Mouse (Mus musculus): ENCODE measurements around the gene Tial1. TPM values are rescaled to one million over a fixed set of nuclear protein-coding genes. Genes with fewer than 3 reads are reported as not detected.

Gene Tial1
- total RNA-seq, 2 experiments from 2014 or later: 108 to 128 TPM

DNA sequence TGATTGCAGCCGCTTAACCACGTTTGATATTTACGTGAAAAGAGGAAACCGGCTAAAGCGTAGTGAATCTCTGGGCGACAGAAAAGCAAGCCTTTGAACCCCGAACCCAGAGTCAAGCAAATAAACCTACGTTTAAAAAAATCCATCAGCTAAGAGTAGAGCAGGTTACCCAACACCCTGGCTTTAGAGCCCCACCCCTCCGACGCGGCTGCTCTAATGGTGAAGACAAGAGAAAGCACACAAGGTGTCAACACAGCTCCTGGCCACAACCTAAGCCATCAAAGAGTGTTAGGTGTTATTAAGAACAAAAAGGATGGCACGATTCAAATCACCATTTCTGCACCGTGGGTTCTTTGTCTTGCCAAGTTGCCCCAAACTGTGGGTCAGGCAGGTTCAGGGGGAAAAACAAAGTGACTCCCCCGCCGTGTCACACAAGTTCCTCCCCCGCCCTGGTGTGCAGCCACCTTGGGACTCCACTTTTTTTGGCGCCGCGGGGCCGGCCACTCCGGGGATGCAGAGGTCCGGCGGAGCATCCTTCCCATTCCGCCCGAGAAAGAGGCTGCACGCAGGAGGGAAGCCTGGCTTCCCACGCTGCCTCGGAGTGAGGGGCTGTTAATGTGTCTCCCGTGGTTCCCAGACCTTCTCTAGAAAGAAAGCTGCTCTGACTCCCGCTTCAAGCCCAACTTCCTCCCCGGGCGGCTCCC, 44.1 kb downstream of the Tial1 start:
- DNase-seq (ENCODE audit: low spot score in 2 of 2): peak in 1 of 2 experiments; percentile 21

DNA sequence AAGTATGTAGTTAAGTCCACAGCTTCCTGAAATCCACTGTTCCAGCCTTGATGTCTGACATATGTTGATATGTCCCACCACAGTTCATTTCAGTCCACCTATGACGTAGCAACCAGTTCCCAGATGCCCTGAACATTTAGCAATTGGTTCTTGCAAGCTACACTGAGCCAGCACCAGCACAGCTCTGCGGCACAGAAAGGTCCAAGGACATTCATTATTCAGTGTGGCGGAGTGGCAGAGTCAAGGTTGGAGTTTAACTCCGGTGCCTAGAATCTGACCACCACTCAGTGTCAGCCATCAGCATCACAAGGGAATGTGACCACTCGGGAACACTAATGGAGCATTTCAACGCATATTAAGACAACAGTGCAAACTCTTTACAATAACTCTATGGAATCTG, 44.9 kb downstream of the Tial1 start:
- DNase-seq (ENCODE audit: low spot score in 2 of 2): no peak

DNA sequence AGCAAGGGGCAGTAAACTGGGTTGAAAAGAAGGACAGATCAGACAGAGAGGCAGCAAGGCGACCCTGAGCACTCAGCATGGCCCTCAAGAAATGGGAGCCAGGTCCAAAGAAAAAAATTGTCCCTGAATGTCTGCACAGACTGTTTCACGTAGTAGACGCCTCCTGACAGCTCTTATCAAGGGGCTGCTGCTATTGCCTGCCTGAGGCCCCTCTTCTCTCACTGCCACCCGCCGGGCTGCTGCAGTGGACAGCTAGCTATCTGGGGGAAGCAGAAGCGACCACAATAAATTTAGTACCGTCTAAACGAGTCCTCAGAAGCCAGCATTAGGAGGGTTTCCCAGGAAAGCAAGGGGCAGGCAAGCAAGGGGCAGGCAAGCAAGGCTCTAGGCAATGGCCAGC, 47.1 kb downstream of the Tial1 start:
- DNase-seq (ENCODE audit: low spot score in 2 of 2): no peak

DNA sequence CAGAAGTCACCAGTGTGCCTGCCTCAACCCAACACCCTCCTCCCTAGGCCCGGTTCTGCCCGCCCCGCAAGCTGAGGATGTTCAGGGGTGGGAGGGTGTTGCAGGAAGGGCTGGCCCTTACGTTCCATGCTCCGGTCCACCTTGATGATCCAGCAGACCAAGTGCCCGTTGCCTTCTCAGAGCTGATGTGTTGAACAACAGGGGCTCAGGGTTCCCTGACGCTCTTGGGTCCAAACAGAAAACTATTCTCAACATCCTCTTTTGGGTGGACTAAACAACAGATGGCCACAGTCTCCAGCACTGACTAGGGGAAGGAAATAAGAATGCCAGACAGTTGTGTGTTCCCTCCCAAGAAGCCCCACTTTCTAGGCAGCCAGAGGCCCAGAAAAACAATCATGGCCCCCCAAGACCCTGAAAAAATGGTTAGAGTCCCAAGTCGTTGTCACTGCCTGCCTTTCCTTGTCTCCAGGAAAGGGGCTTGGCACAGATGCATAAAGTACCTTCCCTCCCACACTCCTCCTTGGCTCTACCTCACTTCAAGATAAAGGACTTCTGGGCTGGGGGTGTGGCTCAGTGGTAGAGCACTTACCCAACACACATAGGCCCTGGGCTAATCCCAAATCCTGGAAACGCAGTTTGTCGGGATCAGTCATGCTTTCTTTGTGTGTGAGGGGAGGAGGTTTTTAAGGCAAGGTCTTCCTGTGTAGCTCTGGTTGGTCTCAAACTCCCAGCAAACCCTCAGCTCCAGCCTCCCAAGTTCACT, 49.3 kb downstream of the Tial1 start:
- peak in 1 of 2 experiments; percentile 19 for DNase-seq (ENCODE audit: low spot score in 2 of 2)

DNA sequence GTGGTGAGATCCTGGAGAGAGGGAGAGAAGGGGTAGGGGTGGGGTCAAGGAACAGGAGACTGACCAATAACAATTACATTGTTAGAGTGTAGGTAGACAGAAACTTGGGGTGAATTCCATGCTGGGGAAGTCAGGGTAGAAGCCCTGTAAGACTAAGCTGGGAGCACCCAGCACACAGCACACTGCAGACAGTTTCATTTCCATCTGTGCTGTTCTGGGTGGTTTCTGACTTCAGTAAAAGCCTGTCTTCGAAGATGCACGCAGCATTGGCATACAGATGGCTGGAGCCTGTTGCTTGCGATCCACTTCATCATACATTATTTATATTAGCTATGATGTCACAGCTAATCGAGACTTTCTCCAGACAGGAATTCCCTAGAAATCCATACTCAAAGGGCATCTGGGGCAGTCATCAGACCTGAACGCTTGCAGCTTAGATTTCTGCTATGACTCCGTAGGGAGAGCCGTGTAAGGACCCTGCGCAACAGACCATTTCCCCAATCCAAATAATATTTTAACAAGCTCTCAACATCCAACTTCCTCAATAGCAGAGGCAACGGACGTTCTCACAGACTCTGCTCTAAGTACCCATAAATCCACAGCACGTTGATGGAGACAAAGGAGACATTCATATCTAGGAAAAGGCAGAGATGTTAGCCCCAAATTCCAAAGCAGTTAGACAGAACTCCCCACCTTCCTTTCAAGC, 50.7 kb downstream of the Tial1 start:
- no peak for DNase-seq (ENCODE audit: low spot score in 2 of 2)

DNA sequence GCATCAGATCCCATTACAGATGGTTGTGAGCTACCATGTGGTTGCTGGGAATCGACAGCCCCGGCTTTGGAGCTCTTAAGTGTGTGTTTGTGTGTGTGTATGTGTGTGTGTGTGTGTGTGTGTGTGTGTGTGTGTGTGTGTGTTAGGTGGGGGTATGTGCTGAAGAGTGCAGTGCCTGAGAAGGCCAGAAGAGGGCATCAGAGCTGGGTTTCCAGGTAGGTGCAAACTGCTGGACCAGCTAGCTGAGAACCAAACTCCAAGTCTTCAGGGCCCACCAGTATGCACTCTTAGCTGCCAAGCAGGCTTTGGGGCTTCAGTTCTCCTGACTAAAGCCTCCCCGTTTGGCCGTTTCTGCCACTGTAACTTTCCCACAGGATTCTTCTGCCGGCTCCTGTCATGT, 53.3 kb downstream of the Tial1 start:
- DNase-seq (ENCODE audit: low spot score in 2 of 2): no peak

DNA sequence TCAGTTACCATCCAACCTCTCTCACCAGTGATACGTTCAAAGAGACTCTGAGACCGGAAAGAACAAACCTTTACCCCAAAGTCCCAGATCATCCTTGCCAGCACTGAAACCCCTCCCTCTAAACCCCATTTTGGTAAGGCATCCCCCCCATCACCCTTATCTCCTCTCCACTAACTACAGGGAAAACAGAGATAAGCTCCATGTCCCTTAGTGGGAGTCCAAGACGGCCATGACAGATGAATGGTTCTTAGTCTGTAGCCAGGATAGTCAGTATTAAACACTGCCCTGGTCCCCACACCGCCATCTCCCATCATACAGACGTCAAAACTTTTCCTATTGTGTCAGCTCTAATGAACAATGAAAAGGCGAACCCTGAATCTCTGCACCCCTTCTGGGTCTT, 57.5 kb downstream of the Tial1 start:
- no peak for DNase-seq (ENCODE audit: low spot score in 2 of 2)

DNA sequence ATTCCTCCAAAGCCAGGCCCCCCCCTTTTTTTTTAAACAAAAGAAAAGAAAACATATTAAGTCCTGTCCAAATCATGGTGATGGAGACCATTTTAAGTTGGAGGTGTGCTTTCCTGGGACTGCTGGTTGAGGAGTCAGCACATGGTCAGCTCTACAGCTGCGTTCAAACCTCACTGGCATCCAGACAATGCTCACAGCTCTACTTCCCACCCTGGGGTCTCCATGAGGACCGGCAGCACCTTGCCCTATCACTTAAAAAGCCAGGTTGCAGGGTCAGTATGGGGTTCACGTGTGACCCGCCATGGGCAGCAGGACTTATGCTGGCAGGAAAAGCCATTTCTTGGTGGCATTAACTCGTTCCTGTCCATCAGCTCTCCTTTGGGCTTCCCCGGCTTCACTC, 57.9 kb downstream of the Tial1 start:
- DNase-seq (ENCODE audit: low spot score in 2 of 2): no peak

DNA sequence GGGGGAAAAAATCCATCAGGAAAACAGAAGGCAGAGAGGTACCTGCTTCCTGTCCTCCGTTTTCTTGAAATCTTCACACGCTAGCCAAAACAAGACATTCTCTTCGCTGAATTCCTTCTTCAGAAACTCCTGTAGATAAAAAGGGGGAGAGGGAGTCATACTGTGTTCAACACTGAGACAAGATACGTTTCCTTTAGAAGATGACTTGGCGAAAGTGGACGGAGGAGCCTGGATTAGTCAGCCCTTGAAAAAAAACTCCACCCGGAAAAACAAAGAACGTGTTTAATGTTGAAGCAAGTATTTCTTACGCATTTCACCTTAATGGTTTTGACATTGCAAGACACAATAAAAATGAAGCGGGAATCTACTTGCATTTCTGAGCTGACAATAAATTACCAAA, 58.4 kb downstream of the Tial1 start:
- no peak for DNase-seq (ENCODE audit: low spot score in 2 of 2)

DNA sequence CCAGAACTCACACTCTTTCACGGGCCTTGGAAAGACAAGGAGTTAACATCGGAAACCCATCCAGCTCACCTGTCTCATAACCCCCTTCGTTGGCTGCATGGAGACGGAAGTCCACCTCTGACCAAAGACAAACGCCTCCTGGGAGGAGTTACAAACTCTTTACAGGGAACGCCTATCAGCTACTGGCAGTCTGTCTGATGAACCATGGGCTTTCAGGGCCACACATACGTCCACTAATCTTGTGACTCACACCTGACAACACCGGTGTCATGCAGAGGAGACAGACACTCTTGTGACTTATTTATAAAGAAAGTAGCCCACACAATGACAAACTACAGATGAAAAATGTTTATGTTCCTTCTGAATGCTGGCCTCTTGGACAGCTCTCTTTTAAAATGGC, 58.9 kb downstream of the Tial1 start:
- DNase-seq (ENCODE audit: low spot score in 2 of 2): no peak

DNA sequence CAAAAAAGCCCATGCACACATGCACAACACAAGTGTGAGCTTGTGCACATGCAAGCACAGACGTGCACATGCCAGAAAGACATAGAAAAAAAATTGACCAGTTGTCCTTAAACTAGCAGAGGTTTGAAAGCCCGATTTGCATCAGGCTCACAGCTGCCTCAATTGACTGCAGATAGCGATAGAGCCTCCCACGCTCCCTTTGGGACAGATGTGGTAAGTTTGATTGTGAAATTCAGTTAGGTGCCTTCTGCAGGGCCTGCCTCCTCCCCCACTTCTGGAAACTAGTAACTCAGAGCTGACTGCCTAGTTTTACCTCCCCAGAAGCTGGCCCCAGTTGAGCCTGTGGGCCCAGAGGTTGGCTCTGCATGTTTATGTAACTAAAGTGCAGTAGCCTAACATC, 62.9 kb downstream of the Tial1 start:
- DNase-seq (ENCODE audit: low spot score in 2 of 2): no peak

DNA sequence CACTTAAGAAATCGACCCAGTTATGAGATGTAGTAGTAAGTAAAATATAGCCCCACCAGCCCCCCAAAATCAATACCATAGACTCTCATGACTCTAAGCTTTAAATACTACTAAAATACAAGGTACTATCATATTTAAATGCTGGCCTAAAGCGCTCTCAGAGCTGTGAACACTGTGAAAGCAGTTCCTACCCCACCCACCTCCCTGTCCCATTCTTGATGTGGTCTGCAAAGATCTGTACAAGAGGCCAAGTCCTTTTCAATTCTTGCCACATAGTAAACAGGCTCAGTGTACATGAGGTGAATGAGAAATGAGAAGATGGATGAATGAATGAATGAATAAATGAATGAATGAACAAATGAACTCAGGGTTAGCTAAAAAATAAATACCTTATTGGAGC, 64.5 kb downstream of the Tial1 start:
- DNase-seq (ENCODE audit: low spot score in 2 of 2): no peak

DNA sequence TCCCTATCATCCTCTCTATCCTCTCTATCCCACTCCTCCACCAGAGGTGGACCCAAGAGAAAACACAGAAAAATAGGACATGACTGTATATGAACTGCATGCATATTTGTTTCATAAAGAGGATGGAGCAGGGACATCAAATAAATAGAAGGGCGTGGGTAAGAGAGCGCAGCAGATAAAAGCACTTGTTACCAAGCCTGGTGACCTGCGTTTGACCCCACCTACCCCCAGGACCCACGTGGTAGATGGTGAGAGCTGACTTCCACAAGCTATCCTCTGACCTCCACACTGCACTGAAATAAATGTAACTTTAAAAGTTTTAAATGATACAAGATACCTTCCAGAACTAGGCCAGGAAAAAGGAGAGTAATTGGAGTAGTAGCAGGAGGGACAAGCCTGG, 67.8 kb downstream of the Tial1 start:
- no peak for DNase-seq (ENCODE audit: low spot score in 2 of 2)

DNA sequence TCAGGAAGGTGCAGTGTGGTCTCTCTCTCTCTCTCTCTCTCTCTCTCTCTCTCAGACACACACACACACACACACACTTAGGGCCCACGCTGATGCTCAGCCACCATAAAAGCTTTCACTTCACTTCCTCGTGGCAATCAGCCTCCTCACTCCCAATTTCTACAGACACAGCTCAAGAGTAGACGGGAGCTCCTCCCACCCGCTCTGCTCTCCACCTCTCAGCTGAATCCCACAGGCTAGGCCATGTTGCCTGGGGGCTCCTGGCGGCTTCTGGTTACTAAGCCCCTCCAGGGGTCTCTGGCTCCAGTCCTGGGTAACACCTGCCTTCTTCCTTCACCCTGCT, 68.6 kb downstream of the Tial1 start:
- no peak for DNase-seq (ENCODE audit: low spot score in 2 of 2)

DNA sequence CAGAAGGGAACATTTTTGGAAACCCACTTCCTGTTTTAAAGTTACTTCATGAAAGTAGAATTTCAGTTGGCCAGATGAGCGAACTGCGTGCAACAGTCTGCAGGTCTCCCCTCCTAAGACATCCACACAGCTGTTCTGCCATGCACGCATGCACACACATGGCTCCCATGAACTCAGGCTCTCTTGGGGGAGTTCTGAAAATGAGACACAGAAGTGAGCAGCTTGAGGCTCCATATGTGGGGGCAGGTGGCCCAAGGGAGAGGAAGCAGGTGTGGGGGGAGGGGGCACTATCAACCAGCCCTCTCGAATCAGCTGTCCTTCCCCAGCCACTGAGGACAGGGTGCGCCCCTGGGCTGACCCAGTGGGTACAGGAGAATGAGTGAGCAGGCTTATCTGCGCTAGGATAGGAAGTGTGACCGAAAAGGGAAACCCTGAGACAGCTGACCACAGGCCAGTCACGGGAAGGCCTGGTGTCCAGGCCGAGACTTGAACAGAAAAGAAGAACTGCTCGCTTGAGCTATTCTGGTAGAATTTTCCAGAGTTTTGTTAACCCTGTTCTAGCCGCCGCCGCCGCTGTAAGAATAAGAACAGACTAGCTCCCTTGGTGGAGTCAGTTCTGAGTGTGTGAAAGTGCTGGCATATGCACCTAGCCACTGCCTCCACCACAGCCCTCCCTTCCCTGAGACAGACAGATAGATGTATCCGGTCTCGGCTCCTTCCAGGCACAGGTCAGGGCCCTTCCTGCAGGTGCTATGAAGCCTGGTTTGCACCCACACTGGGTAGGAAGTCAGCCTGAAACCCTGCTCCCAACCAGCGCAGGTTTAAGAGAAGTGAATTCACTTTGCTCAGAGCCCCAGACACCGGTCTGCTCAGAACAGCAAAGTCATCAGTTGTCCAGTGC, 69.2 kb downstream of the Tial1 start:
- no peak for DNase-seq (ENCODE audit: low spot score in 2 of 2)

DNA sequence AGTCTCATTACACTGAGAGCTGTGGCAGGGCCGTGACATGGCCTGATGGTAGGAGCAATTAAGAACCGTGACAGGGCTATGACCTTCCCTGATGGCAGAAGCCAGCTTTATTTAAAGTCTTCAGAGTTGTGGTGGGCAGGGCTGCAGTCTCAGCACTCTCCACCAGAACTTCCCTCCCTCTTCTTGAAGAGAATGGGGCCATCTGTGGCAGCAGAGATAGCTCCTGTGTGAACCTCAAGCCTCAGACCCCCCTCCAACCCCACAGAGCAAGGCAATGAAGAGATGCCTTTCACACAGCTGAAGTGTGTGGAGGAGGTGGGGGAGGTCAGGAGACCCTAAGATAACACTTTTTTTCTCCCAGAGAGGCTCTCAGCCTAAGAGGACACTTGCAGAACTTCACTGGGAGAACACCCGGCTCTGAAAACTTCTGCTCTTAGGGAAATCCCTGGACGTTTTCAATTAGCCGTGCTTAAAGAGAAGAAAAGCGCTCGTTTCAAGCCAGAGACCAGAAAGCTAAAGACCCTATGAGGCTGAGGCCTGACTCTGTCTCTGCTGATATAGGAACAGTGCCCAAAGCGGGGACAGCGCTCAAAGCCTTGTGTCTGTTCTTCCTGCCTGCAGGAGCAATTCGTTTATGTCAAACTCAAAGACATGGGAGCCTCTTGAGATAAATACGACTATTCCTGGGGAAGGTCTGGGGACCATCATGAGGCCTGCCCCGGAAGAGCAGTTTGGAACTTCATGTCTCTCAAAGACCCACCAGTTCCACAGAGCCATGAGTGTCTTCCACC, 70.1 kb downstream of the Tial1 start:
- DNase-seq (ENCODE audit: low spot score in 2 of 2): no peak
